Mouse (Mus musculus): ENCODE measurements at regions not wholly inside any gene's neighbourhood (a gene's known extent, or its start where the extent isn't known, plus 50 kb on each side); places are given as distances from the start of the nearest gene placed in this dataset.

GRCm38 (mm10) chr2:144191018-144191417 lies 79.4 kb upstream of the Mgme1 start:
- 56% methylated on average over 9 of the region's 9 CpGs for WGBS
- no peak for ATAC-seq (replicated peaks; ENCODE audit: extremely low read depth, insufficient read depth, low FRiP score)
- no peak overlapping the region for H3K9ac ChIP-seq (ENCODE audit: low read length)

GRCm38 (mm10) chr2:144191707-144192106 lies 78.8 kb upstream of the Mgme1 start:
- Histone ChIP-seq H3K4me3 (ENCODE audit: low read length) (no peak overlapping the region), H3K4me1 (ENCODE audit: control insufficient read depth, insufficient read depth, low read length) (no peaks in the 10 kb centered on the region), H3K27me3 (ENCODE audit: control insufficient read depth, insufficient read depth, low read length) (peaks cover 3% of the 10 kb centered on the region; the same call in 1 of the 2 replicates), H3K9me3 (replicated peaks; ENCODE audit: control insufficient read depth, low read length) (no peaks in the 10 kb centered on the region), H3K36me3 (ENCODE audit: control insufficient read depth, insufficient read depth) (no peaks in the 10 kb centered on the region), H3K9ac (ENCODE audit: low read length) (no peak overlapping the region), H3K4me2 (ENCODE audit: low read depth, low read length) (no peak overlapping the region), H3K27ac (ENCODE audit: low read length) (no peak overlapping the region)
- no peak for ATAC-seq (replicated peaks; ENCODE audit: extremely low read depth, insufficient read depth, low FRiP score)
- WGBS = 81% methylated on average over 4 of the region's 4 CpGs

More at GRCm38 (mm10) chr2:144191018-144191417, 79.4 kb upstream of the Mgme1 start:
- no peaks in the 10 kb centered on the region for H3K9me3 ChIP-seq (replicated peaks; ENCODE audit: control insufficient read depth, low read length)
- no peaks in the 10 kb centered on the region for H3K36me3 ChIP-seq (ENCODE audit: control insufficient read depth, insufficient read depth)
- H3K4me3 ChIP-seq (ENCODE audit: low read length) = no peak overlapping the region
- H3K4me2 ChIP-seq (ENCODE audit: low read depth, low read length) = no peak overlapping the region
- H3K27me3 ChIP-seq (ENCODE audit: control insufficient read depth, insufficient read depth, low read length) = peaks cover 3% of the 10 kb centered on the region; the same call in 1 of the 2 replicates
- H3K27ac ChIP-seq (ENCODE audit: low read length) = no peak overlapping the region
- no peaks in the 10 kb centered on the region for H3K4me1 ChIP-seq (ENCODE audit: control insufficient read depth, insufficient read depth, low read length)

GRCm38 (mm10) chr2:144192428-144192827 lies 78.0 kb upstream of the Mgme1 start:
- 57% methylated on average over 8 of the region's 8 CpGs for WGBS
- Histone ChIP-seq H3K27me3 (ENCODE audit: control insufficient read depth, insufficient read depth, low read length) (peaks cover 3% of the 10 kb centered on the region; the same call in 1 of the 2 replicates), H3K4me1 (ENCODE audit: control insufficient read depth, insufficient read depth, low read length) (no peaks in the 10 kb centered on the region), H3K27ac (ENCODE audit: low read length) (no peak overlapping the region), H3K9ac (ENCODE audit: low read length) (no peak overlapping the region), H3K4me2 (ENCODE audit: low read depth, low read length) (no peak overlapping the region), H3K36me3 (ENCODE audit: control insufficient read depth, insufficient read depth) (no peaks in the 10 kb centered on the region), H3K4me3 (ENCODE audit: low read length) (no peak overlapping the region), H3K9me3 (replicated peaks; ENCODE audit: control insufficient read depth, low read length) (no peaks in the 10 kb centered on the region)
- no peak for ATAC-seq (replicated peaks; ENCODE audit: extremely low read depth, insufficient read depth, low FRiP score)

GRCm38 (mm10) chr2:144195851-144196250 lies 74.6 kb upstream of the Mgme1 start:
- WGBS = 61% methylated on average over 14 of the region's 14 CpGs
- Histone ChIP-seq H3K9me3 (replicated peaks; ENCODE audit: control insufficient read depth, low read length) (no peaks in the 10 kb centered on the region), H3K27me3 (ENCODE audit: control insufficient read depth, insufficient read depth, low read length) (no peaks in the 10 kb centered on the region), H3K9ac (ENCODE audit: low read length) (no peak overlapping the region), H3K4me3 (ENCODE audit: low read length) (no peak overlapping the region), H3K4me2 (ENCODE audit: low read depth, low read length) (no peak overlapping the region), H3K4me1 (ENCODE audit: control insufficient read depth, insufficient read depth, low read length) (peaks cover 10% of the 10 kb centered on the region), H3K27ac (ENCODE audit: low read length) (no peak overlapping the region), H3K36me3 (ENCODE audit: control insufficient read depth, insufficient read depth) (no peaks in the 10 kb centered on the region)
- ATAC-seq (replicated peaks; ENCODE audit: extremely low read depth, insufficient read depth, low FRiP score) = no peak

- Histone ChIP-seq H3K27me3 (ENCODE audit: control insufficient read depth, insufficient read depth, low read length) (no peaks in the 10 kb centered on the region), H3K4me2 (ENCODE audit: low read depth, low read length) (no peak overlapping the region), H3K9ac (ENCODE audit: low read length) (no peak overlapping the region), H3K4me1 (ENCODE audit: control insufficient read depth, insufficient read depth, low read length) (peaks cover 10% of the 10 kb centered on the region), H3K27ac (ENCODE audit: low read length) (no peak overlapping the region), H3K4me3 (ENCODE audit: low read length) (no peak overlapping the region), H3K9me3 (replicated peaks; ENCODE audit: control insufficient read depth, low read length) (no peaks in the 10 kb centered on the region), H3K36me3 (ENCODE audit: control insufficient read depth, insufficient read depth) (no peaks in the 10 kb centered on the region)
- ATAC-seq (replicated peaks; ENCODE audit: extremely low read depth, insufficient read depth, low FRiP score) = no peak
- 72% methylated on average over 2 of the region's 2 CpGs for WGBS
Measured at GRCm38 (mm10) chr2:144197139-144197538, 73.3 kb upstream of the Mgme1 start.

GRCm38 (mm10) chr2:144198326-144199051 lies 72.0 kb upstream of the Mgme1 start:
- peaks cover 10% of the 10 kb centered on the region for H3K4me1 ChIP-seq (ENCODE audit: control insufficient read depth, insufficient read depth, low read length)
- no peaks in the 10 kb centered on the region for H3K36me3 ChIP-seq (ENCODE audit: control insufficient read depth, insufficient read depth)
- ATAC-seq (replicated peaks; ENCODE audit: extremely low read depth, insufficient read depth, low FRiP score) = peak; percentile 20; the same call in 1 of the 2 replicates
- peak overlapping the region; percentile 49; the same call in 1 of the 2 replicates for H3K9ac ChIP-seq (ENCODE audit: low read length)
- H3K4me2 ChIP-seq (ENCODE audit: low read depth, low read length) = no peak overlapping the region
- H3K27me3 ChIP-seq (ENCODE audit: control insufficient read depth, insufficient read depth, low read length) = no peaks in the 10 kb centered on the region
- no peaks in the 10 kb centered on the region for H3K9me3 ChIP-seq (replicated peaks; ENCODE audit: control insufficient read depth, low read length)
- no peak overlapping the region for H3K4me3 ChIP-seq (ENCODE audit: low read length)
- 20% methylated on average over 13 of the region's 13 CpGs for WGBS
- peak overlapping the region; percentile 3 for H3K27ac ChIP-seq (ENCODE audit: low read length)
